Mouse (Mus musculus): ENCODE measurements around the gene Tmf1.
A peak's percentile ranks its signal among the peaks of the same experiment; 100 is the strongest.

The Tmf1 gene

GRCm38 (mm10) chr6:97104264-97104852 is 74.6 kb downstream of the Tmf1 start:
- DNase-seq, result peak; percentile 40

Data from retina, postnatal 1 day (tissue).